Mouse (Mus musculus) embryo, embryonic 10.5 days (tissue): Measurements from ENCODE around the gene Pitpnc1.
A peak's percentile ranks its signal among the peaks of the same experiment; 100 is the strongest.
"Not testable (repeated sequence)": the region's sequence is repeated elsewhere in the genome, so short reads cannot be mapped to it uniquely, and the experiment has no call there.

Experiments used
- DNase-seq: peaks from one replicate; pipeline ENCODE4 v3.0.0-alpha.2; 2015; ENCODE audit warnings: low spot score

Pitpnc1 gene

DNA sequence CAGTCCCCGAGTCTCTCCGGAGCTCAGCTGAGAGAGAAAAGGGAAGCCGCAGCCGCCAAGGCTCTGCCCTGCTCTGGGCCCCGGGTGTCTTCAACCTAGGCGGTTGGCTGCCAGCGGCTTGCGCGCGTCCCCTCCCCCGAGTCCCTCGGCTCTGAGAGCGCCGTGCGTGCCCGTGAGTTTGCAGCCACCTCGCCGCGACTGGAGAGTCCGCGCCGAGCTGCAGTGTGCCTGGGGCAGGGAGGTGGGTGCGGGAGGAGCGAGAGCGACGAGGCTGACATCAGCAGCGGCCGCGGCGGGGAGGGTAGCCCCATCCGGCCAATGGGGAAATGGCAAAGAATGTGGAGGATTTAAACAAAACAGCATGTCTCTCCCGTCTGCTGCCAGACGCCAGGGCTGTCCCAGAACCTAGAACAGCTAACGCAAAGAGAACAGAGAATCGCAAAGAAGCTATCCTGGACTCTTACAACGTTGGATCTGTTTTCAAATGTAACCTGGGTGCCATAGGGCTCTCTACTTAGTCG lies at the start of gene Pitpnc1:
Gene Pitpnc1, minus strand, starts transcription at position 179 of the 521 bp plus-strand sequence.
- DNase-seq: peak; percentile 92

DNA sequence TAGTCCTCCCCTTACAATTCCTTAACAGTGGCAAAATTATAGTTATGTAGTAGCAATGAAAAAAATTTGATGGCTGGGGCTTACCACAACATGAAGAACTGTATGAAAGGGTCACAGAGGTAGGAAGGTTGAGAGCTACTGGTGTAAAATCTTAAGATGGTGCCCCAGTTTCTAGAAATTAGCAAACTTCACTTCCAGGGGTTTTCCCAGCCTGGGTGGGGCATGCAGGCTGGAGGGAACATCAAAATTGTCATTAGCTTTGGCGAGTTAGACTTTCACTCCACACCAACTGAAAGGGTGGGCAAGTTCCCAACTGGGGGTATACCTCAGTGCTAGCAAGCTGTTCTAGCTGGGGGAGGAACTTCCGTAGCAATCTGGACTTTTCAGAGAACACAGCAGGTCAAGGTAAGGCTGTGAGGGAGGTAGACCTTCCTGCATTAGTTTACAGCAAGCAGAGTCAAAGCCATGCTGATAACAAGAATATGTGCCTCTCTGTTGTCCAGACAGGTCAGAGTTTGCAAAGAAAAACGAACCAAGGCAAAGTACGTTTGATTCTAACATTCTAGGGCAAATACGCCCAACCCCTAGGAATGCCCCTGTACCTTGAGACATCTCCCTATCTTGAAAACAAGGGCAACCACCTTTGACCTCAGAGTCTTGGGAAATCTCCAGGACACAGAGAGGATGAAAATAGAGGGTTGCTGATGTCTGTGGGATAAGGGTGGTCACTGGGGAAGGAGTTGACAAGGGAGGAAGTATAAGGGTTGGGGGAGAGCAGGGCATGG lies 48.3 kb upstream of the Pitpnc1 start:
- no peak for DNase-seq

- DNase-seq: no peak
Measured at GRCm38 (mm10) chr11:107516387-107516786, 45.9 kb upstream of the Pitpnc1 start.

GRCm38 (mm10) chr11:107513047-107513446 lies 42.5 kb upstream of the Pitpnc1 start:
- DNase-seq: no peak

DNA sequence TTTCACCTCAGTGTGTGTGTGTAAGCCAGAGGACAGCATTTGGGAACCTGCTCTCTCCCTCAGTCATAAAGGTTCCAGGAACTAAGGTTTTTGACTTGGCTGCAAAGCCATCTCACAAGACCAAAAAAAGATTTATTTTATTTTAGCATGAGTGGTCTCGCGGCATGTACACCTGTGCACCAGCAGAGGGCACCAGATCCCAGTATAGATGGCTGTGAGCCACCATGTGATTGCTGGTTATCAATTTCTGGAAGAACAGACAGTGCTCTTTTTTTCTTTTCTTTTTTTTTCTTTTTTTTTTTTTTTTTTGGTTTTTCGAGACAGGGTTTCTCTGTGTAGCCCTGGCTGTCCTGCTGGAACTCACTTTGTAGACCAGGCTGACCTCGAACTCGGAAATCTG lies 41.5 kb upstream of the Pitpnc1 start:
- DNase-seq: peak; percentile 84

DNA sequence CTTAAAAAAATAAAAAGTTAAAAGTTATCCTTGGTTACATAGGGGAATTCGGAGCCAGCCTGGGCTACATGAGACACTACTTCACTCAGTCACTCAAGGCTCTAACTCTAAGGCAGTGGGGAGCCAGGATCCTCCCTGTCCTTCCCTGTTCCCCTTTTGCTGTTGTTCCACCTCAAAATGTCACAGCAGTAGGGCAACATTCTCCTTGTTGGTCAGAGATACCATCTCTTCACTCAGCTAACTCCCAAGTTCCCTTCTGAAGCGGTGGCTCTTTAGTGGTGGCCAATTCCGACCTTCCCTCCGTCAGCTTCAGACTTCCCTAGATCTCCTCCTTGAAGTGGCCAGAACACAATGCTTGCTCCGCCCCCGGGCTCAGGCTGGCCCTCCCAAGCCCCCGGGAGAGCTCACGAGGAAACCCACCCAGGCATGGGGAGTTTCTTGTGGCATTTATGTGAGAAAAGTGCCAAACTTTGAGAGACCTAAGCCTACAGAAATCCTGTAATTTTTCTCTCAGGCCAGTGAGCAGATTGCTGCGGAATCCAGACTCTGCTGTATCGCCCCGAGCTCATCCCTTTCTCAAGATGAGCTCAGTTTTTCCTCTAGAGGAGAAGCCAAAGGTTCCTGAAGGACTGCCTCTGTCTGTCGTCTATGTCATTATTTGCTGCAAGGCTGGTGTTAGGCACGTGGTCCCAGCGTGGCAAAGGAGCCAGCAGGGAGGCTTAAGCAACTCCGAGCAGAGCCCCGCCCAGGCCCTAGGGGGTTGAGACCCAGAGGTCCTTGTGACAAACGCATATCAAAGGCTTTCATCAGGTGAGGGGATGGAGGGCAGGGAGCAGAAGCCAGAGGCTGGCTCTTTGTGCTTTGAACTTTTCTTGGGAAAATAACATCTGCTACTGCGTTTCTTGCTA lies 40.1 kb upstream of the Pitpnc1 start:
- peak; percentile 59 for DNase-seq

DNA sequence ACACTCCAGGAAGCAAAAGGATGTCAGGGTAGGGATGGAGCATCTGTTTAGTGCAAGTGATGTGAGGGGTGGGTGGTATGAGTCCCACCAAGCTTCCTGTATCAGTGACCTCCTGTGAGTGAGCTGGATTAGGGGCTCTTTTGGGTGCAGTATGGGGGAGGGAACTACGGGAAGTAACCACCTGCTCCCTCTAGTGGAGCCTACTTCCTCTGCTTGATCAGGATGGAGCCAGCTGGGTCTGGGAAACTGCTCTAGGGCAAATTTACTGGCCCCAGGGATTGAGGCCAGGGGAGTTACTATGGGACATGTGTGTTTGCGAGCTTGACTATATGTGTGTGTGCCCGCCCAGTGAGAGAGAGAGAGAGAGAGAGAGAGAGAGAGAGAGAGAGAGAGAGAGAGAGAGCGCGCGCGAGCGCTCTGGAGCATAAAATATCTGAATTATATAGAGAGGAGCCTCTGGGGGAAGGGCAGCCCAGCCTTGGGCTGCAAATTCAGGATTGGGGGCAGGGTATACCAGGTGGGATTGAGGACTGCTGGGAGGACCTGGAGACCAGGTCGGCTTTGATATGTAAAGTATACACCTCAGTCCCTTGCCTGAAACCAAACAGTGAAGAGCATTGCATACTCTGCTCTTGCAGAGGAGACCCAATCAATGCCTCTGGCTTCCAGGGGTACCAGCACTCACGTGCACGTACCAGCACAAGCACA lies 39.3 kb upstream of the Pitpnc1 start:
- peak; percentile 61 for DNase-seq

DNA sequence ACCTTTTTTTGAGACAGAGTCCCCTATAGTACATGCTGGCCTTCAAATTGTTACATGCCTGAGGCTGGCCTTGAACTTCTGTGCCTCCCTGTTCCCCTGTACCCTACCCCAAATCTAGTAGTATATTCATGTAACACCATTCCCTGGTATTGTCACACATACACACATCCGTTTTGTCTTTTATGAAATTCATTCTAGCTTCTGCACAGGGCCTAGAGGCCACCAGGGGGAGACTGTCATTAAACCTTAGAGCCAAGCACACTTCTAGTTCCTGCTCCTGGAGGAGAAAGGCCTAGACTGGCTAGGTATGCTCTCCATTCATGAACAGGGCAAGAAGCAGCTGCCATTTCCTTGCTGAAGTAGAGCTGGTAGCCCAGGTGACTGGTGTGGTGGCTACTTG lies 35.8 kb upstream of the Pitpnc1 start:
- DNase-seq: peak; percentile 47

DNA sequence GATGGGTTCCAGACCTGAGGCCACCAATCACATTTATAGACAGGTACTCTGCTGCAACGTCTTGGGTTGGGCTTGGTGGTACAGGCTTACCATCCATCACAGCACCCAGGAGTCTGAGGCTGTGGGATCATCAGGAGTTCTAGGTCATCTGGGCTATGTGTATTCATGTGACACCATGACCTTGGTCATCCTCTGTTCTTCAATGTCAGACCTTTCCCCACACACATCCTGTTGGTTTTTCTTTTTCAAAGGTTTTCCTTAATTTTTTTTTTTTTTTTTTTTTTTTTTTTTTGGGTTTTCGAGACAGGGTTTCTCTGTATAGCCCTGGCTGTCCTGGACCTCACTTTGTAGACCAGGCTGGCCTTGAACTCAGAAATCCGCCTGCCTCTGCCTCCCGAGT lies 33.9 kb upstream of the Pitpnc1 start:
- DNase-seq: not testable (repeated sequence)

GRCm38 (mm10) chr11:107502801-107503200 lies 32.3 kb upstream of the Pitpnc1 start:
- DNase-seq: no peak

DNA sequence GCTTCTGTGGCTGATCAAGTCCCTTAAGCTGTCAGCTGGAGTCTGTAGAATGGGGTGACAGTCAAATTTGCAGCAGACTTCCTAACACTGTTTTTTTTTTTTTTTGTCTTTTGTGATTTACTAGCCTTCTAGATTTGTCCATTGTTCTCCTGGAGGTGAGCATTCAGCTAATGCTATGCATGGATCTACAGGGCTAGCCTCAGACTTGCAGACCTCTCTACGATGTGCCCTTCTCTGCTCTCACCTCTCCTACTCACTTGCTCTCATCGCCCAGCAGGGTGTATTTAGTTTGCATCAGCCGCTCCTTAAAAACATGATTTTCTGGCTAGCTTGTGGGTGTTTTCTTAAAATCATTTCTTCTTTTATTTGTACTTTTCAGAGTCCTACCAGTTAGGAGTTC lies 13.8 kb upstream of the Pitpnc1 start:
- no peak for DNase-seq

- peak; percentile 10 for DNase-seq
Measured at GRCm38 (mm10) chr11:107479862-107480203, 9.3 kb upstream of the Pitpnc1 start.

- peak; percentile 98 for DNase-seq
Measured at GRCm38 (mm10) chr11:107479053-107479861, 8.8 kb upstream of the Pitpnc1 start, which contains the start of gene Psmd12. Gene Psmd12 (plus strand): TSS chr11:107479484.

DNA sequence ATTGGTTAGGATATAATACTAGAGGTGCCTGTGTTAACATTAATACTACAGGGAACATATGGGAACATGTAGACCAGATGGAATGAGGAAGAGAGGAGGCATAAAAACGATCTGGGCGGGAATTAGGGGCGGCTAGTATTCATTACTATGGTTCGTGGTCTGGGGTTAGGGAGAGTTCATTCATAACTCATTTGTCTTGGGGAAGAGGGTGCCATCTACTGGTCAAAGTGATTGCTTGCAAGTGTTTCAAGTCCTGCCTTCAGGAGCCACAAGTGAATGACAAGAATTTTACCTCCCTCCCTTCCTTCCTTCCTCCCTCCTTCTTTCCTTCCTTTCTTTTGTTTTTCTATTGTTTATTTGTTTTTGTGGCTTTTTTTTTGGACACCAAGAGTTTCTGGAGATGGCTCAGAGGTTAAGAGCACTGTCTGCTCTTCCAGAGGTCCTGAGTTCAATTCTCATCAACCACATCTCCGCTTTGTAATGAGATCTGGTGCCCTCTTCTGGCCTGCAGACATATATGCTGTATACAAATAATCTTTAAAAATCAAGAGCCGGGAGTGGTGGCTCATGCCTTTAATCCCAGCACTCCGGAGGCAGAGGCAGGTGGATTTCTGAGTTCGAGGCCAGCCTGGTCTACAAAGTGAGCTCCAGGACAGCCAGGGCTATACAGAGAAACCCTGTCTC lies 2.8 kb upstream of the Pitpnc1 start:
- peak; percentile 96 for DNase-seq

GRCm38 (mm10) chr11:107472304-107472703 lies 1.8 kb upstream of the Pitpnc1 start:
- no peak for DNase-seq

GRCm38 (mm10) chr11:107471071-107471720 lies 697 bp upstream of the Pitpnc1 start:
- peak; percentile 64 for DNase-seq

DNA sequence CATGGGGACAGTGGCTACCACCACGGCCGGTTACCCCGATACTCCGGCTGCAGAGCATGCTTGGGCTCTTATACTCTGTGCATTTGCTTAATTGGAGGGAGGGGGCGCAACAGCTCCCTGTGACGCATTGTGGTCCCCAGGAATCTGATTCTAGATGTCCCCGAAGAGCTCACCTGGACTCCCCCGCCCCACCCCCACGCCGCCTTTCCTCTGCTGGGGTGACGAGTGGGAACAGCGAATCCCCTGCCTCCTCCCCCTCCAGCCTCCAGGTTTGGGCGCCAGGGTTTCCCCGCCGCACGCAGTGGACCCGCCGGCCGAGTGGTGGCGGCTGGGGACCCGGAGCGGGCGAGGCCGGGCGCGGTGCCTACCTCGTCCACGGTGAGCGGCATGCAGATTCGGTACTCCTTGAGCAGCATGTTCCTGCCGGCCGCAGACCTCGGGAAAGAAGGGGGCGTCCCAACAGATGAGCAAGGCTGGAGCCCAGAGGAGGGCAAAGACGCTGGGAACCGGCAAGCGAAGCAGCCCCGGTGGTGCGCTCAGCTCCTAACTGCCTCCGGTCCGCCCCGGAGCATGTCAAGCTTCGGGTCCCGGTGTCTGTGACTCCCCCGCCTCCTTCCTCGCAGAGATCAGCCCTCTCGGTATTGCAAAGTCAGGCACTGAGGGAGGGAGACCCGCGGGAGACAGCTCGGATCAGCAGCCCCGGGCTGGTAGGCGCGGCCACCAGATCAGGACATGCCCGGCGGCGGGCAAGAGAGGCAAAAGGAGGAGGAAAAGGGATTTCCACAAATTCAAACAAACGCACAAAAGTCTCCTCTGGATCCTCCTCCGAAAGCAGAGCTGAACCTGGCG lies 752 bp downstream of the Pitpnc1 start:
- DNase-seq: peak; percentile 62

DNA sequence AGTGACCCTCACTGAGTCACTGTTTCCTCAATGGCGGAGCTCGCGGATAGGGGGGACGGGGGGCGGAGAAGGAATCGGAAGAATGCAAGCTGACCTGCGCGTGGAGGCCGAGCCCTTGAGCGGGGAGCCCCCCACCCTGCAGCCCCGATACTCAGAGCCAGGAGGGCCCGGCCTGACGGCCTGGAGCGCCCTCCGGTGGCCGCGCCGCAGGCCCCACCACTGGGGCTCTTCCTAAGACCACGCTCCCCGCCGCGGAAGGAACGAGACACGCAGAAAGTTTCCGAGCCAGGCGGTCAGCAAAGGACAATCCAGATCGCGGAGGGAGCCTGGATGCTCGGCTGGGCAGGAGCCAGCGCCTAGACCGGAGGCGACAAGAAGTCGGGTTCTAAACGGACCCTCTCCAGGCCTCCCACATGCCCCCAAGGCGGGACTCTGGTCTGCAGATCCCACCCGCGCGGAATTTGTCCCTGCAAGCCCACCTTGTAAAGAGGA lies 1.4 kb downstream of the Pitpnc1 start:
- DNase-seq: peak; percentile 89
